Mouse (Mus musculus) bone marrow macrophage, adult 2 months (primary cell): Measurements from ENCODE around the gene Phldb2.

Experiments
- CTCF ChIP-seq: IDR thresholded peaks from 2 replicates; pipeline ENCODE4 v1.5.1; 2012; ENCODE audit warnings: low read depth, mild to moderate bottlenecking, low read length, moderate library complexity
- POLR2A ChIP-seq: IDR thresholded peaks from 2 replicates; pipeline ENCODE4 v1.6.1; 2012; ENCODE audit warnings: mild to moderate bottlenecking, low read depth, low read length, borderline replicate concordance

DNA sequence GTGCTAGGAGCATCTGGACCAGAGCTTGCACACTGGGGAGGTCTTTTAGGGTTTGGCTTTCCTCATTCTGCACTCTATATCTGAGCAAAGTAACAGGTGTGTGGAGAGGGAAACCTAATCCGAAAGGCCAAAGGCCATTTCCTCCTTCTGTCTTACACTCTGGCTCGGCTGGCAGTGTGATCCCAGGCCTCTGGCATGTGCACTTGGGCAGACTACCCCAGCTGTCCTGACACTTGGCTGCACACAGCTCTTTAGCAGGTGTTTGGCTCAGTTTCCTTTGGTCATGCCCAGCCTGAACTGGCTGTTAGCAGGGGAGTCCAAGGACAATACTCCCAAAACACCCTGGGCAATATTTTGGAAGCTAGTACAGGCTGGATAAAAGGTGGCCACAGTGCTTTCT, 156.6 kb downstream of the Phldb2 start:
- TF ChIP-seq CTCF (no peak), POLR2A (no peak)
